ENCODE assay signal across 9 mouse cellular contexts in the genomic region with DNA sequence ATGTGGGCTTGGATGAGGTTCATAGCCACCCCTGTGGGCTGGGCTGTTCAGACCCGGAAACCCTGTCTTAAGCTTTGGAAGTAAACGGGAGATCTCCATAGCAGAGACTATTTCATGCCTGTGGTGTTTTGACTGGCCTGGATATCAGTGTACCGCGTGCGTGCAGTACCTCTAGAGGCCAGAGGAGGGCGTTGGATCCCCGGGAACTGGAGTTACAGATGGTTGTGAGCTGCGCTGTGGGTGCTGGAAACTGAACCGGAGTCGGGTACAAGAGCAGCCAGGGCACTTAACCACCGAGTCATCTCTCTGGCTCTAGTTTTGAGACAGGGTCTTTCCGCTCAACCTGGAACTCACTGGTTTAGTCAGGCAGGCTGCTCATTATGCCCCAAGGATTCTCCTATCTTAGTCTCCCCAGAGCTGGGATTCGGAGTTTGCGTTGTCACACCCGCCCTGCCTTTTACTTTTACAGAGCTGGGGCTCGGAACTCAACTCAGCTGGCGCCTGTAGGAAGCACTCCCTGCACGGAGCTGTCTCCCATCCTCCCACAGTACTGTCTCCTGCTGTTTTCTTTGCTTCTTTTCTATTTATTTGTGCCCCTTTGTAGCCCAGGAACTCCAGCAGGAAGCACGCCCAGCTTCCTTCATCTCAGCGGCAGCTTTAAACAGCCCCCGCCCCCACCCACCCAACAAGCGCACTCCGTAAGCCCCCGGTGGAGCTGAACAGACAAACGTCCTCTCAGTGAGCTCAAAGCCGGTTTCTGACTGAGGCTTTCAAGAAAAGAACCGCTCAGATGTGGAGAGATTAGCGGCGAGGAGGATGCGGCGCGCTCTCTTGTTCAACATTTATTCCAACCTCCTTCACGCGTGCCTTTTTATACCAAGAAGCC. TPM values are rescaled to one million over a fixed set of nuclear protein-coding genes. Genes with fewer than 3 reads are reported as not detected.
DNase-seq lines count a peak whose midpoint lies in the region; ATAC-seq and TF ChIP-seq lines count a peak whose summit lies in the region.
"Had no signal": no experiment of that assay in that cellular context is flagged by ENCODE, and none has a peak within 500 bp of the region (broad histone marks: within the 10 kb centered on the region; RNA-seq: fewer than 3 reads in every experiment).

No protein-coding gene starts in this region.

- 12% methylated on average over 34 of the region's 34 CpGs for WGBS in heart, embryonic 14.5 days
- WGBS in hindbrain, embryonic 16.5 days, result 15% methylated on average over 34 of the region's 34 CpGs
- WGBS in midbrain, embryonic 16.5 days, result 11% methylated on average over 34 of the region's 34 CpGs
- WGBS in lung, adult 2 months, result 13% methylated on average over 34 of the region's 34 CpGs

- H3K9me3 ChIP-seq in heart, embryonic 14.5 days (ENCODE audit: control insufficient read depth, low read length), result no peaks in the 10 kb centered on the region
- H3K9me3 ChIP-seq in hindbrain, embryonic 16.5 days (ENCODE audit: control insufficient read depth, low read length), result no peaks in the 10 kb centered on the region
- no peaks in the 10 kb centered on the region for H3K9me3 ChIP-seq in midbrain, embryonic 16.5 days (replicated peaks; ENCODE audit: control insufficient read depth, low read length, poor library complexity, severe bottlenecking)

- H3K4me3 ChIP-seq in heart, embryonic 14.5 days (ENCODE audit: control insufficient read depth in 1 of 2, insufficient read depth in 1 of 2, low read depth in 1 of 2, low read length in 2 of 2), result peak overlapping the region in 1 of 2 experiments; percentile 9; a peak in 1 of 4 replicates
- peak overlapping the region; percentile 31 for H3K4me3 ChIP-seq in hindbrain, embryonic 16.5 days (ENCODE audit: low read length)
- peak overlapping the region; percentile 18 for H3K4me3 ChIP-seq in midbrain, embryonic 16.5 days (ENCODE audit: low read depth, low read length)
- no peak overlapping the region for H3K4me3 ChIP-seq in lung, adult 2 months (replicated peaks; ENCODE audit: extremely low read depth, low read depth, low read length)
- H3K4me3 ChIP-seq: erythroblast, embryonic 14.5 days had no signal

- peak overlapping the region; percentile 43 for H3K4me2 ChIP-seq in heart, embryonic 14.5 days (ENCODE audit: low read length)
- peak overlapping the region; percentile 54 for H3K4me2 ChIP-seq in hindbrain, embryonic 16.5 days (ENCODE audit: low read length)
- H3K4me2 ChIP-seq in midbrain, embryonic 16.5 days (ENCODE audit: low read length), result peak overlapping the region; percentile 46

- no peaks in the 10 kb centered on the region for H3K36me3 ChIP-seq in heart, embryonic 14.5 days (ENCODE audit: control insufficient read depth, insufficient read depth, low read length)
- H3K36me3 ChIP-seq in hindbrain, embryonic 16.5 days (ENCODE audit: control insufficient read depth, insufficient read depth, low read length), result no peaks in the 10 kb centered on the region
- no peaks in the 10 kb centered on the region for H3K36me3 ChIP-seq in midbrain, embryonic 16.5 days (ENCODE audit: control insufficient read depth, insufficient read depth, low read length)

- no peak overlapping the region for H3K9ac ChIP-seq in heart, embryonic 14.5 days (ENCODE audit: low read length)
- peak overlapping the region; percentile 50; the same call in 1 of the 2 replicates for H3K9ac ChIP-seq in hindbrain, embryonic 16.5 days (ENCODE audit: low read depth, low read length)
- H3K9ac ChIP-seq in midbrain, embryonic 16.5 days (ENCODE audit: low read depth, low read length), result peak overlapping the region; percentile 46

- TF ChIP-seq CTCF in lung, adult 2 months (IDR thresholded peaks at IDR 0.05; ENCODE audit: insufficient read depth, low read length), result no peak

- peaks cover 29% of the 10 kb centered on the region for H3K27me3 ChIP-seq in heart, embryonic 14.5 days (ENCODE audit: control insufficient read depth, insufficient read depth, low read length)
- H3K27me3 ChIP-seq in hindbrain, embryonic 16.5 days (replicated peaks; ENCODE audit: control insufficient read depth, insufficient read depth, low read length), result peaks cover 2% of the 10 kb centered on the region; the same call in 1 of the 2 replicates
- H3K27me3 ChIP-seq in midbrain, embryonic 16.5 days (ENCODE audit: control insufficient read depth, insufficient read depth, low read depth, low read length), result no peaks in the 10 kb centered on the region

- DNase-seq in heart, adult 18-20 months, result no peak
- peak; percentile 20 for DNase-seq in brain, embryonic 18.5 days (ENCODE audit: low read depth, low spot score)
- DNase-seq in ovary, adult 18-20 months (ENCODE audit: low spot score), result no peak
- DNase-seq in lung, adult 2 months, result no peak
- no peak for DNase-seq in thymus, postnatal 10 days (ENCODE audit: low spot score in 2 of 2)

- ATAC-seq in heart, embryonic 14.5 days (ENCODE audit: insufficient number of reproducible peaks, insufficient read depth, low FRiP score, low read depth), result no peak
- ATAC-seq in hindbrain, embryonic 16.5 days, result peak; percentile 72
- ATAC-seq in midbrain, embryonic 16.5 days, result peak; percentile 49; the same call in 1 of the 2 replicates

- TF ChIP-seq POLR2A in lung, adult 2 months (IDR thresholded peaks at IDR 0.05; ENCODE audit: borderline replicate concordance, extremely low read depth, low read depth, low read length), result no peak

- H3K4me1 ChIP-seq in heart, embryonic 14.5 days (ENCODE audit: control insufficient read depth in 2 of 2, insufficient read depth in 2 of 2, low read length in 2 of 2), result no peaks in the 10 kb centered on the region
- H3K4me1 ChIP-seq in hindbrain, embryonic 16.5 days (ENCODE audit: control insufficient read depth, insufficient read depth, low read depth, low read length), result peaks cover 20% of the 10 kb centered on the region
- H3K4me1 ChIP-seq in midbrain, embryonic 16.5 days (ENCODE audit: control insufficient read depth, insufficient read depth, low read length), result peaks cover 20% of the 10 kb centered on the region
- H3K4me1 ChIP-seq in lung, adult 2 months (ENCODE audit: control insufficient read depth, insufficient read depth, low read length), result no peaks in the 10 kb centered on the region

- H3K27ac ChIP-seq in heart, embryonic 14.5 days (replicated peaks in 1 of 2; ENCODE audit: control insufficient read depth in 1 of 2, insufficient read depth in 1 of 2, low read depth in 2 of 2, low read length in 2 of 2), result no peak overlapping the region
- H3K27ac ChIP-seq in hindbrain, embryonic 16.5 days (ENCODE audit: low read depth, low read length), result peak overlapping the region; percentile 62
- peak overlapping the region; percentile 79 for H3K27ac ChIP-seq in midbrain, embryonic 16.5 days (ENCODE audit: low read length)

RNA-seq across cellular contexts. Expression of gene Klhdc7a, which starts 42.3 kb away (rescaled TPM):
- not detected in 2 replicates for polyA plus RNA-seq in heart, embryonic 14.5 days (2014; fragmentation: Nextera tagmentation; extraction: Ambion mirVana)
- total RNA-seq in heart, adult 18-20 months (2021), result 1 to 10 TPM; 2.0 to 3.8 TPM
- 0.68 and 0.76 TPM in 2 replicates for polyA plus RNA-seq in hindbrain, embryonic 16.5 days (2015; fragmentation: Nextera tagmentation; extraction: Ambion mirVana)
- polyA plus RNA-seq in midbrain, embryonic 16.5 days (2015; fragmentation: Nextera tagmentation; extraction: Ambion mirVana), result 0.34 and 0.39 TPM in 2 replicates
- 7.4 and 7.8 TPM in 2 replicates for polyA plus RNA-seq in lung, adult 2 months (2012; rRNA removed)
- polyA plus RNA-seq: erythroblast, embryonic 14.5 days had no signal

Comparison
In these comparisons a context has a peak if more than half of its experiments do, and no peak if none do; other contexts are left out.
1. H3K27ac ChIP-seq: peak in hindbrain, embryonic 16.5 days (single experiment) and midbrain, embryonic 16.5 days (single experiment); none in heart, embryonic 14.5 days (0 of 2).
2. Peak in every context shown above with its lines, with median percentiles within 50 percentile points of each other: H3K4me2 ChIP-seq.